Comparison of ENCODE assay signal across 25 mouse cellular contexts in the genomic region with DNA sequence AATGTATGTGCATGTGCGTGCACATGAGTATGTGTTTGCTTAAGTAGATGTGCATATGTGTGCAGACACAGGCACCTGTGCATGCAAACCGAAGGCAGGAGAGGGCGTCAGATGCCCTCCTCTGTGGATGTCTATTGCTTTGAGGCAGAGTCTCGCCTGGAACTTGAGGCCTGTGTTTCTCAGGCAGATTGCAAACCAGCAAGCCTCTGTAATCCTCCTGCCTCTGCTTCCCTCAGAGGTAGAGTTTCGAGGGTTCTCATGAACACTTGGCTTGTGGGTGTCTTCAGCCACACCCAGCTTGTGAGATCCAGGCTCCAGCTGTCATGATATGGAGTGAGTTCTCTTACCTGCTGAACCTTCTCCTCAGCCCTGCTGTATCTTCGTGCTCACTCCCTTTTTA.
"Had no signal": no experiment of that assay in that cellular context is flagged by ENCODE, and none has a peak within 500 bp of the region (broad histone marks: within the 10 kb centered on the region; RNA-seq: fewer than 3 reads in every experiment).

No protein-coding gene starts in this region.

- H3K27ac ChIP-seq: gastrocnemius, adult 2 months; heart, adult 2 months; heart, embryonic 13.5 days; heart, embryonic 15.5 days; hindbrain, embryonic 10.5 days; hindbrain, embryonic 12.5 days; hindbrain, embryonic 14.5 days; intestine, embryonic 15.5 days; layer of hippocampus, adult 2 months; left cerebral cortex, adult 2 months; limb, embryonic 10.5 days; limb, embryonic 12.5 days had no signal

- H3K4me2 ChIP-seq: heart, embryonic 11.5 days; heart, embryonic 13.5 days; heart, embryonic 15.5 days; hindbrain, embryonic 12.5 days; hindbrain, embryonic 14.5 days; intestine, embryonic 15.5 days; limb, embryonic 12.5 days had no signal

- H3K9ac ChIP-seq: heart, embryonic 13.5 days; heart, embryonic 15.5 days; hindbrain, embryonic 12.5 days; hindbrain, embryonic 14.5 days; intestine, embryonic 15.5 days; limb, embryonic 12.5 days had no signal

- H3K27me3 ChIP-seq: heart, embryonic 13.5 days; heart, embryonic 15.5 days; hindbrain, embryonic 12.5 days; intestine, embryonic 15.5 days; limb, embryonic 12.5 days had no signal

- H3K36me3 ChIP-seq: heart, embryonic 13.5 days; heart, embryonic 15.5 days; hindbrain, embryonic 10.5 days; hindbrain, embryonic 12.5 days; intestine, embryonic 15.5 days; limb, embryonic 10.5 days; limb, embryonic 12.5 days had no signal

- DNase-seq: gastrocnemius, adult 2 months; gastrocnemius, postnatal 10 days; gastrocnemius, postnatal 25 days; heart, adult 2 months; heart, postnatal 14 days; heart, postnatal 4 days; kidney, adult 18-20 months; kidney, adult 8-10 months; kidney, postnatal 10 days; kidney, postnatal 25 days; kidney, postnatal 4 days had no signal

- H3K4me1 ChIP-seq: heart, embryonic 13.5 days; heart, embryonic 15.5 days; hindbrain, embryonic 10.5 days; hindbrain, embryonic 12.5 days; intestine, embryonic 15.5 days; limb, embryonic 12.5 days had no signal

- H3K9me3 ChIP-seq: heart, embryonic 15.5 days; hindbrain, embryonic 10.5 days; intestine, embryonic 15.5 days; limb, embryonic 10.5 days; limb, embryonic 12.5 days had no signal

- H3K4me3 ChIP-seq: gastrocnemius, adult 2 months; heart, adult 2 months; heart, embryonic 13.5 days; heart, embryonic 15.5 days; hindbrain, embryonic 10.5 days; hindbrain, embryonic 12.5 days; intestine, embryonic 15.5 days; layer of hippocampus, adult 2 months; left cerebral cortex, adult 2 months; limb, embryonic 10.5 days; limb, embryonic 12.5 days had no signal

- ATAC-seq: hindbrain, embryonic 16.5 days; inflammation-experienced regulatory T-cells, adult 6 months; intestine, embryonic 15.5 days; intestine, postnatal 0 days had no signal
